Mouse (Mus musculus) left cerebral cortex, postnatal 36 days (tissue): ENCODE measurements around the gene Stpg2. TPM values are rescaled to one million over a fixed set of nuclear protein-coding genes. Genes with fewer than 3 reads are reported as not detected.
"Not testable (repeated sequence)": the region's sequence is repeated elsewhere in the genome, so short reads cannot be mapped to it uniquely, and the experiment has no call there.

Experiments used
- DNase-seq, 2 experiments: peaks; one replicate each; pipeline ENCODE4 v3.0.0; 2021 to 2022; ENCODE audit warnings: low spot score in 2 of 2, mixed read lengths in 1 of 2
- intact Hi-C: fragments of 180-260 bp; cut with DNase I; formaldehyde crosslinking; loops from one replicate; pipeline ENCODE4 v1.15.1; 2025
- total RNA-seq, 2 experiments: library from RNA; stranded (reverse); gene quantifications; 2 replicates each; pipeline ENCODE4 v1.2.3; 2021

The Stpg2 gene
- total RNA-seq, 2 experiments from 2014 or later = 0.25 TPM; not detected in 1

DNA sequence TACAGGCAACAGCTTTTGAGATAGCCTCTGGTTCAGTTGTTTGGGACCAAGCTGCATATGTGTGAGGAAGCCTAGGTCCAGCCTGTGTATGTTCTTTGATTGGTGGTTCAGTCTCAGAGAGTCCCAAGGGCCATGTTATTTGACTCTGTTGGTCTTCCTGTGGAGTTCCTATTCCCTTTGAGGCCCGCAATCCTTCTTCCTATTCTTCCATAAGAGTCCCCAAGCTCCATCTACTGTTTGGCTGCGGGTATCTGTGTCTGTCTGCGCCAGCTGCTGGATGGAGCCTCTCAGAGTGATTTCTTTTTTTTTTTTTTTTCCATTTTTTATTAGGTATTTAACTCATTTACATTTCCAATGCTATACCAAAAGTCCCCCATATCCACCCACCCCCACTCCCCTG lies 498.7 kb downstream of the Stpg2 start:
- intact Hi-C loops, DNase-seq: not testable (repeated sequence)

DNA sequence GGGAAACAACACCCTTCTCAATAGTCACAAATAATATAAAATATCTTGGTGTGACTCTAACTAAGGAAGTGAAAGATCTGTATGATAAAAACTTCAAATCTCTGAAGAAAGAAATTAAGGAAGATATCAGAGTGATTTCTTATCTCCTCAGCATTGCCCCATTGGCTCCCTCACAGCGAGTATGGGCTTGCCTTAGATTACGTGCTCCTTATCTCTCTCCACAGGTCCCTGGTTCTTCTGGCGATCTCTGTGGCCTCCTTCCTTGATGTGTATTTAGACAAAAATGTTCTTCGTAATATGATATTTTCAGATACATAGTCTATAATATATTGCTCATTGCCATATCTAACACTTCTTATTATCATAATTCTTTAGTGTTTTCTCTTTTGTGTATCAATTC lies 501.9 kb downstream of the Stpg2 start:
- DNase-seq, intact Hi-C loops: not testable (repeated sequence)

DNA sequence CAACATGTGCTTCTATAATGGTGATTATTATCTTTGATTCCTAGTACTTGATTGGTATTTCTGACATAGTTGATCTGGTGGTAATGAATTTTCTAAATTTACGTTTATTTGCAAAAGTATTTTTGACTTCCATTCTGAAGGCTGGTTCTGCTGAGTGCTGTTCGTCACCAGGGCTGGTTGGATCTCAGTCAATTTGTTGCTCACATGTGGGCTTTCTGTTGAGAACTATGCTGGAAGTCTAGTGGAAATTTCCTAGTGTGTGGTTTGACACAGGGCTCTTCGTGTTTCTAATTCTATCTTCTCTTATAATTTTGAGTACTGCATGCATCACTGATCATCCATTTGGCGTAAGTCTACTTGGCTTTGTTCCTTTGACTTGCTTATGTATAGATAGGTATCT lies 504.3 kb downstream of the Stpg2 start:
- intact Hi-C loops = no loop called here
- no peak for DNase-seq

DNA sequence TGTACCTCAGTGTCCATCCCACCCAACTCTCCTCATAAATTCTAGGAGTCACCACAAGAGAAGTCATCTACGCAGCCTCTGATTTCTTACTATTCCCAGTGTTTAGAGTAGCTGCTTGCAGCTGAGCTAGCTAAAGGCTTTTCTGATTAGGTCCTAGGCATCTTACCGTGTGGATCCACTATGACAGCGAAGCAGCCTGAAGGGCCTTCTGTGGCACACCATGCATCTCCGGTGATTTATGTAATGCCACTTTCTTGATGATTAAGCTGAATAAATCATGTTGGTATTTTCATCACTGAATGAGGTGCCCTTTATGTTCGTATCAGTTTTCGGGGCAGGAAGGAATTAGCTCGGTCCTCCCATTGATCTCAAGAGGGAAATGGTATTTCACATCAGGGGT lies 523.3 kb downstream of the Stpg2 start:
- DNase-seq = no peak
- intact Hi-C loops = no loop called here

DNA sequence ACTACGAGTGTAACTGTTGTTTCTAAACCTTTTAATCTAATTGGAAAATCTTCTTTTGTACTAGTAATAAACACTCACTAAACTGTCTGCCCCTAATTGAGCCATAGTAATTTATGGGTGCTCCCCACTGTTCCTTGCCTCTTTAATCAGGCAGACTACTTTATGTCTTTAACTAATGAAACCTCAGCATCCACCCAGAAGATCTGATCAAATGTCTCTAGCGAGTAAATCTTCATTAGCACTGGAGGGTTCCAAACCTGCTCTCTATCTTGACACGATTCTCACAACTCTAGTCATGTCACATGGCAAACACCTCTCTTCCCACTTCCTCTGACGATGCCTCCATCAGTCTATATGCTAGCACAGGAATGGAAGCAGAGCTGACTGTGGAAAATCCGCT lies 523.8 kb downstream of the Stpg2 start:
- no peak for DNase-seq
- intact Hi-C loops = no loop called here

DNA sequence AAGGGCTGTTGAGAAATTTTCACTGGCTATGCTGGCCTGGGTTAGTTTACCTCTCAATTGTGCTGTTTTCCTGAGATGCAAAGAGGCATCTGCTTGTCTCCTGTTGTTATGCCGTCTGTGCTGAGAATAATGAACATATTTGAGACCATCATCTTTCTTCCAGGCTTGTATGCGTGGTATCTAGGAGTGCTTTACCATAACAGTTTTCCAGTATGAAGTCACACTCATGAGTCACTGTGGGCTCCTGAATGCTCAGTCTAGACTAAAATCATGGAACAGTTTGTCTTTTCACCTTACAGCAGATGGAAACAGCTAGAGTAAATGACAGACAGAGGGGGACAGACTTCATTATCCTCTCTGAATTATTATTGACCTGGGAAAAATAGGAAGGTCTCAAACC lies 527.7 kb downstream of the Stpg2 start:
- intact Hi-C loops = no loop called here

DNA sequence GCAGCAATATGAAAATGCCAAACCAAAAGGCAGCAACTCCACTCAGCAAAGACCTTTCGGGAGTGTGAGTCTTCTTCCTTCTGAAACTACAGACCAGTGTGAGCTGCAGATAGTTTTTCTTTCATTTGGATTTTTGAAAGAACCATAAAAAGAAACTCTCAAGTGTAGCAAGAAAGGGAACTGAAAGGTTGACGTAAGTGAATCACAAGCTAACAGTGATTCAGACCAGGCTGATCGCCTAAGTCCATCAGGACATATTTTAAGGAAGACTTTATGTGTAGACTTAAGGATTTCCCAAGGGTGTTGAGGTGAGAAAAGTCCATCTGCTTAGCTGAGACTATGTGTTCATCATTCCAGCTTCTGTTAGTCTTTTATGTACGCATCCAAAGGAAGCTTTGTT lies 533.9 kb downstream of the Stpg2 start:
- intact Hi-C loops = no loop called here
- no peak for DNase-seq

More for the DNA sequence above, 527.7 kb downstream of the Stpg2 start:
- DNase-seq = no peak

Other genes starting within 250 kb of the Stpg2 start
- gene Rap1gds1, start 130.5 kb upstream of the Stpg2 start, total RNA-seq = 100 to 1,000 TPM; 253 to 296 TPM